Mouse (Mus musculus) kidney, embryonic 16.5 days (tissue): ENCODE results near the gene Foxc2. TPM values are rescaled to one million over a fixed set of nuclear protein-coding genes. Genes with fewer than 3 reads are reported as not detected.

Source experiments
- ATAC-seq: fragments of 200-750 bp; cut with Nextera tagmentation; 2 replicates; pipeline ENCODE4 v1.8.0; 2017; ENCODE audit warnings: moderate TSS enrichment; ENCODE audit not compliant: low FRiP score, low TSS enrichment
- H3K27ac ChIP-seq: fragments of 300-500 bp; sonication (generic); 2 replicates; pipeline ENCODE4 v1.5.1; 2014; ENCODE audit warnings: low read length
- H3K27me3 ChIP-seq: fragments of 300-500 bp; sonication (generic); 2 replicates; pipeline ENCODE4 v1.6.1; 2014; ENCODE audit warnings: low read length, control low read depth, mixed read lengths; ENCODE audit not compliant: insufficient read depth
- H3K36me3 ChIP-seq: fragments of 300-500 bp; sonication (generic); 2 replicates; pipeline ENCODE4 v1.6.1; 2014; ENCODE audit warnings: low read length, control low read depth, mixed read lengths; ENCODE audit not compliant: insufficient read depth
- H3K4me1 ChIP-seq: fragments of 300-500 bp; sonication (generic); 2 replicates; pipeline ENCODE4 v1.6.1; 2014; ENCODE audit warnings: low read length, control low read depth, mixed read lengths; ENCODE audit not compliant: insufficient read depth
- H3K4me2 ChIP-seq: fragments of 300-500 bp; sonication (generic); replicated peaks from 2 replicates; pipeline ENCODE4 v1.6.1; 2014; ENCODE audit warnings: low read depth, low read length
- H3K4me3 ChIP-seq: fragments of 300-500 bp; sonication (generic); 2 replicates; pipeline ENCODE4 v1.5.1; 2014; ENCODE audit warnings: mild to moderate bottlenecking, low read length
- H3K9ac ChIP-seq: fragments of 300-500 bp; sonication (generic); replicated peaks from 2 replicates; pipeline ENCODE4 v1.6.1; 2014; ENCODE audit warnings: low read length
- H3K9me3 ChIP-seq: fragments of 300-500 bp; sonication (generic); 2 replicates; pipeline ENCODE4 v1.6.1; 2016; ENCODE audit warnings: low read length, control low read depth
- WGBS: fragments of 180-500 bp; shearing (Covaris S2); extraction: QIAGEN DNeasy Blood & Tissue Kit; methylation state at CpG from one replicate; pipeline ENCODE4 v1.1.7; 2014; 5-methylcytosine and 5-hydroxymethylcytosine counted together
- polyA plus RNA-seq: library from polyadenylated mRNA; unstranded; fragments of >200 nt; fragmentation: Nextera tagmentation; extraction: Ambion mirVana; gene quantifications from 2 replicates; pipeline ENCODE4 v1.2.1, GENCODE M21; 2015

The Foxc2 gene
- polyA plus RNA-seq, 1 experiment from 2014 or later: 27.3 TPM

GRCm38 (mm10) chr8:121085561-121085960 lies 30.4 kb upstream of the Foxc2 start:
- no peaks in the 10 kb centered on the region for H3K36me3 ChIP-seq
- no peak overlapping the region for H3K27ac ChIP-seq
- no peak overlapping the region for H3K4me2 ChIP-seq
- H3K9me3 ChIP-seq: no peaks in the 10 kb centered on the region
- ATAC-seq: no peak
- peaks cover 100% of the 10 kb centered on the region for H3K27me3 ChIP-seq
- H3K4me1 ChIP-seq: peaks cover 32% of the 10 kb centered on the region
- peak overlapping the region; percentile 50; the same call in 1 of the 2 replicates for H3K4me3 ChIP-seq
- WGBS: 81% methylated on average over 3 of the region's 3 CpGs
- peak overlapping the region; percentile 42; the same call in 1 of the 2 replicates for H3K9ac ChIP-seq

DNA sequence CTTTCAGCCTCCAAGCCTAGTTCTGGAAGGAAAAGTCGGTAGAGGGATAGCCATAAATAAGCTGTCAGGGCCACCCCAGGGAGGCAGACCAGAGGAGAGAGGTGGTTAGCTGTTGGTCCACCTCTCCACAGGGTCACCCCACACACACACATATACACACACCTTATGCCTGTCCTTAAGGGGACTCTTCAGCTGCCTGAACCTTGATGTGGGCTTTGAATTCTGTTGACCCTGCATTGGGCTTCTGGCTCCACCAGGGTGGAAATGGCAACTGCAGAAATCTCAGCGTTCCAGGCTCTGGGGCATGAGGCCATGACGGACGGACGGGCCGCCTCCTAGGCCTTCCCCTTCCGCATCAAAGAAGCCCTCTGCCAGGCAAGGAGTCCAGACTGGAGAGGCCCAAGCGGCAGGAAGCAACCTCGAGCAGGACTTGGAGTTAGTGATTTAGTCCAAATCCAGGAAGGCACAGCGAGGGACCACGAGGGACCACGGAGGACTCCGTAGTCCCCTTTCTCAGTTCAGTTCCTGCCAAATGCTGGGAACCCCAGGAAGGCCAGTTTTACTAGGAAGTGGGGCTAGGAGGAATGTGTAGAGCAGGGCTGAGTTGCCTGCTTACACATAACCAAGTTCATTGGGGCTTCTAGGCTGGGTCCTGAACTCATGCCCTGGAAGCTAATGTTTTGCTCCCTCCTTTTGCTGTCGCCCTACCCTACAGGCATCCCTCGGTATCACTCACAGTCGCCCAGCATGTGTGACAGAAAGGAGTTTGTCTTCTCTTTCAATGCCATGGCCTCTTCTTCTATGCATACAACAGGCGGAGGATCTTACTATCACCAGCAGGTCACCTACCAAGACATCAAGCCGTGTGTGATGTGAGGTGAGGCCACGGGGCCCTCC lies 29.7 kb upstream of the Foxc2 start:
- Histone ChIP-seq H3K9me3 (no peaks in the 10 kb centered on the region), H3K4me1 (peaks cover 29% of the 10 kb centered on the region), H3K4me2 (no peak overlapping the region), H3K27ac (no peak overlapping the region), H3K4me3 (peak overlapping the region; percentile 50; the same call in 1 of the 2 replicates), H3K27me3 (peaks cover 100% of the 10 kb centered on the region), H3K36me3 (no peaks in the 10 kb centered on the region), H3K9ac (no peak overlapping the region)
- ATAC-seq: no peak
- WGBS: 31% methylated on average over 19 of the region's 19 CpGs

DNA sequence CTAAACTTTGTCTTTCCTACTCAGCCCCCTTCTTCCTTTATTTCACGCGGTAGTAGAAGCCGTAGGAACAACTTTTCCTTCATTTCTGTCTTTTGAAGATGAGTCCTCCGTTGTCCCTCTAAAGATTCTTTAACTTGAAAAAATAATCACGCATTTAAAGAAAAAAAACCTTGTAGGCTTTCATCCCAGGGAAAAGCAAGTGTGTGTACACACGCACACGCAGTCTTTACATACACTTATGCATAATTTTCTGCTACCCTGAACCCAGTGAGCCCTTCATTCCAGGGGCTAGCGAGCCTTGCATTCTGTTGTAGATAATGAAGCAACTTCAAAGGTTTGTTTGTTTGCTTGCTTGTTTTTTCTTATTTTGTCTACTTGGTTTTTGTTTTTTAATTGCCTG lies 27.7 kb upstream of the Foxc2 start:
- 7% methylated on average over 8 of the region's 8 CpGs for WGBS
- ATAC-seq: no peak
- Histone ChIP-seq H3K27me3 (peaks cover 98% of the 10 kb centered on the region), H3K9me3 (no peaks in the 10 kb centered on the region), H3K4me1 (peaks cover 21% of the 10 kb centered on the region), H3K4me2 (no peak overlapping the region), H3K9ac (no peak overlapping the region), H3K27ac (no peak overlapping the region), H3K4me3 (no peak overlapping the region), H3K36me3 (no peaks in the 10 kb centered on the region)

GRCm38 (mm10) chr8:121088871-121089630 lies 26.9 kb upstream of the Foxc2 start:
- H3K27ac ChIP-seq: no peak overlapping the region

DNA sequence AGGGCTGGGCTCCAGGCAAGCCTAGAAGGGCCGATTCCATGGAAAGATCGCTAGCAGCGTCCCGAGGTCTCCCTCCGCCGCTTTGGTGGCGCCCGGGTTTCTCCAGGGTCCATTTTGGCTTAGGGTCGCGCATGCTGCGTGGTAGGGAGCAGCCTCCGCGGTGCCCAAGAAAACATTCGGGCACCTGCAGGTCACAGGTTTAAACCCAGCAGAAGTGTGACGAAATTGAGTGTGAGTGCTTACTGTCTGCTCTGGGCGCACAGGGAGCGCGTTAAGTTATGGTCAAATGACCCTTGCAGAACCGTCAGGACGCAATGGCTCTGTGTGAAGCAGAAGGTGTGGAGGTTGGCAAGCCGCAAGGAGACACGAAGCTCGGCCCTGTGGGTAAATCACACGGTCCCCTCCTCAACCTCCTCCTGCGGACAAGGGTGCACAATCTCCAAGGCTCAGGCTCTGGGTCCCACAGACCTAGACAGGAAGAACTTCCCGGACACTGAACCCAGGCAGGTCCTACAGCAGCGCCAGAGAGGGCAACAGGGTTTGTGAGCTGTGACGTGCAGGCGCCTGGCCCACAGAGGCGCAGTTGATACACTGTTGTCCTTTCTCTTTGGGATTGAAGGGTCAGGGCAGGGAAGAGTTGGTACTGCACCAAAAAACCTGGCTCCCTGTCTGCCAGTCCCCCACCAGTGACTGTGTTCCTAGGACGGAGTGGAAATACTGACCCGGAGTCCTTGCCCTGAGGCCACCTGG lies 26.2 kb upstream of the Foxc2 start:
- Histone ChIP-seq H3K9ac (no peak overlapping the region), H3K4me1 (peaks cover 9% of the 10 kb centered on the region; the same call in 1 of the 2 replicates), H3K4me2 (no peak overlapping the region), H3K36me3 (no peaks in the 10 kb centered on the region), H3K27me3 (peaks cover 95% of the 10 kb centered on the region), H3K27ac (no peak overlapping the region), H3K9me3 (no peaks in the 10 kb centered on the region), H3K4me3 (no peak overlapping the region)
- ATAC-seq: no peak
- 3% methylated on average over 32 of the region's 32 CpGs for WGBS

More at GRCm38 (mm10) chr8:121088871-121089630, 26.9 kb upstream of the Foxc2 start:
- no peaks in the 10 kb centered on the region for H3K9me3 ChIP-seq
- ATAC-seq: no peak
- 3% methylated on average over 40 of the region's 40 CpGs for WGBS
- no peaks in the 10 kb centered on the region for H3K36me3 ChIP-seq
- peak overlapping the region; percentile 2; the same call in 1 of the 2 replicates for H3K4me3 ChIP-seq
- peaks cover 16% of the 10 kb centered on the region; the same call in 1 of the 2 replicates for H3K4me1 ChIP-seq
- H3K9ac ChIP-seq: no peak overlapping the region
- peaks cover 97% of the 10 kb centered on the region for H3K27me3 ChIP-seq
- no peak overlapping the region for H3K4me2 ChIP-seq

- Histone ChIP-seq H3K4me3 (no peak overlapping the region), H3K4me1 (0 out of 2 replicates have a peak, but pooled peaks cover 5% of the 10 kb centered on the region), H3K27me3 (peaks cover 91% of the 10 kb centered on the region), H3K27ac (no peak overlapping the region), H3K4me2 (no peak overlapping the region), H3K36me3 (no peaks in the 10 kb centered on the region), H3K9me3 (no peaks in the 10 kb centered on the region), H3K9ac (no peak overlapping the region)
- WGBS: 0% methylated on average over 1 of the region's 1 CpGs
- 0 out of 2 replicates have a peak, but pooled peaks have one; percentile 12 for ATAC-seq
These were observed 25.3 kb upstream of the Foxc2 start for GRCm38 (mm10) chr8:121090716-121091115.

DNA sequence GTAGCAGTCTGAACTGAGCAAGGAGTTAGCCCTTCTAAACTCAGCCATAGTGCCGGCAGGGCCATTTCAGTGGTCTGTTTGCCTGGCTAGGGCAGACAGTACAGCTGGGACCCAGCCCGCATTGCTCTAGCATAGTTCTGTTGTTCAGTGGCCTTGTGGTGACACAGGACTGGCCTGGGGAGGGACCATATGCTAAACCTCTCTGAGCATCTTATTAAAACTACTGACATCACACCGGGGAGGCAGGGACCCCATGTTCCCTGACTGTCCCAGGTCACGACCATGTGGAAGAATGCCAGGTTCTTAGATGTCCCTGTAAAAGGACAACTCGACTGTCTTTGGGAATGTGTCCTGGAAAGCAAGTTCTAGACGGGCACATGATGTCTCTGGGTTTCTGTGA lies 23.8 kb upstream of the Foxc2 start:
- Histone ChIP-seq H3K27me3 (peaks cover 76% of the 10 kb centered on the region), H3K4me2 (no peak overlapping the region), H3K36me3 (peaks cover 2% of the 10 kb centered on the region), H3K9me3 (no peaks in the 10 kb centered on the region), H3K9ac (no peak overlapping the region), H3K4me1 (0 out of 2 replicates have a peak, but pooled peaks cover 5% of the 10 kb centered on the region), H3K4me3 (no peak overlapping the region), H3K27ac (no peak overlapping the region)
- 25% methylated on average over 6 of the region's 6 CpGs for WGBS
- 0 out of 2 replicates have a peak, but pooled peaks have one; percentile 4 for ATAC-seq

DNA sequence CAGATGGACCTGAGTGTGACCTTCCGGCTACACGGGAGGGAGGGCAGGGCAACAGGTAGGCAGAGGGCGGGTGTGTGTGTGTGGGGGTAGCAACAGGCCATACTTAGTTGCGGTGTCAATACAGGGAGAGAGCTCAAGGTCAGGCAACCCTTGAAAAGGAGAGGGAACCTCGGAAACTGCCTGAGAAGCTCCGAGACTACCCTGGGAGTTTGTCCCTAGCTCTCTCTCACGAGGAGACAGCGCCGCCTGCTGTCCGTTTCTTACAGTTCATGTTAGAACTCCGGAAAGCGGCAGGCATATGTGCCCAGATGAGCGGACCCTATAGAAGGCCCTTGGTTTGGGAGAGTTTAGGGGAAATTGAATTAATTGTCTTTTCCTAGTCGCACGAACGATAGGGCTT lies 23.3 kb upstream of the Foxc2 start:
- H3K9ac ChIP-seq: no peak overlapping the region
- no peak overlapping the region for H3K4me3 ChIP-seq
- 3% methylated on average over 16 of the region's 16 CpGs for WGBS
- ATAC-seq: peak; percentile 36
- peaks cover 72% of the 10 kb centered on the region for H3K27me3 ChIP-seq
- H3K4me1 ChIP-seq: 0 out of 2 replicates have a peak, but pooled peaks cover 5% of the 10 kb centered on the region
- no peak overlapping the region for H3K4me2 ChIP-seq
- no peaks in the 10 kb centered on the region for H3K9me3 ChIP-seq
- H3K27ac ChIP-seq: no peak overlapping the region
- peaks cover 6% of the 10 kb centered on the region for H3K36me3 ChIP-seq

DNA sequence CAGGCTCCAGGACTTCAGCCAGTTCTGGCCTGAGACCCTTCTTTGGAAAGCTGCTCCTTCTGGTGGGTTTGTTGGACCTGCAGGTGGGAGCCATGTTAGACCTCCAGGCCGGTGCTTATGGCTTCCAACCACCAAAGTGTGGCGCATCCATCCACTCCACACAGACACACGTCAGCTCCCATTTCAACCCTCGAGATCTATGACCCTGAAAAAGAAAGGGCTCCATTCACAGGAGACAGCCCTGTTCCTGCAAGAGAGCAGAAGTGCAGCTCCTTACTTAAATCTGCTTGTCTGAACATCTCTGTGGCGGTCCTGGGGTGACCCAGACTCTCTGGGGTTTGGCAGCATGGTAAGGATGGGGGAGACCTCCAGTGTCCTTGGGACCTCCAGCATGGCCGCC lies 22.5 kb upstream of the Foxc2 start:
- H3K4me2 ChIP-seq: no peak overlapping the region
- H3K27me3 ChIP-seq: peaks cover 63% of the 10 kb centered on the region
- WGBS: 51% methylated on average over 6 of the region's 6 CpGs

More for the DNA sequence above, 22.5 kb upstream of the Foxc2 start:
- Histone ChIP-seq H3K4me1 (0 out of 2 replicates have a peak, but pooled peaks cover 5% of the 10 kb centered on the region), H3K27ac (no peak overlapping the region), H3K36me3 (peaks cover 13% of the 10 kb centered on the region), H3K4me3 (no peak overlapping the region), H3K9ac (no peak overlapping the region), H3K9me3 (no peaks in the 10 kb centered on the region)
- no peak for ATAC-seq
